Mouse (Mus musculus): Measurements from ENCODE around the gene Rpl23. TPM values are rescaled to one million over a fixed set of nuclear protein-coding genes. Genes with fewer than 3 reads are reported as not detected.
A peak's percentile ranks its signal among the peaks of the same experiment; 100 is the strongest.

Gene Rpl23
- polyA plus RNA-seq, 1 experiment from 2014 or later, result 491 TPM

- H3K4me1 ChIP-seq (ENCODE audit: control insufficient read depth, insufficient read depth, low read length), result peaks cover 36% of the 10 kb centered on the region
- no peak overlapping the region for H3K9ac ChIP-seq (ENCODE audit: low read depth, low read length)
- no peak overlapping the region for H3K4me2 ChIP-seq (ENCODE audit: low read depth, low read length)
- H3K27me3 ChIP-seq (replicated peaks; ENCODE audit: control insufficient read depth, insufficient read depth, low read length), result no peaks in the 10 kb centered on the region
- H3K27ac ChIP-seq (ENCODE audit: low read length), result no peak overlapping the region
- WGBS, result 67% methylated on average over 6 of the region's 6 CpGs
- H3K36me3 ChIP-seq (ENCODE audit: control insufficient read depth, insufficient read depth, low read length), result peaks cover 17% of the 10 kb centered on the region
- H3K9me3 ChIP-seq (ENCODE audit: control insufficient read depth, low read length), result no peaks in the 10 kb centered on the region
- ATAC-seq, result no peak
- no peak overlapping the region for H3K4me3 ChIP-seq (ENCODE audit: low read length)
Observed at GRCm38 (mm10) chr11:97824895-97825294, 42.7 kb upstream of the Rpl23 start.

DNA sequence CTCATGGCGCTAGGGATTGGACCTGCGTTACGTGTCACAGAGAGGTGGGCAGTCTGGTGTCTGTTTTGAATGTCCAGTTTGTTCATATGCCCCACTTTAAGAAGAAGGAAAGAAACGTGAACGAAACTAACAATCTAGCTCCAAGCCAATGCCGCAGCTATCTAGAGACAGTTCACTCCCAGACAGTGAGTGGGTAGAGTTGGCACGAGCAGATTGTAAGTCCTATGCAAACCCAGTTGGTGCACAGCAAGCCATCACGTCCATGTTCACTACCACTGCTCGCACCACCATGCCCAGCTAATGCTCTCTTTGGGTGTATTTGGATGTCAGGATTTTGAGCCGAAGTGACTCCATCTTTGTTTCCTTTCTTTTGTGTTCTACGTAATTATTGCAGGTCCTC, 41.9 kb upstream of the Rpl23 start:
- ATAC-seq, result no peak
- H3K4me1 ChIP-seq (ENCODE audit: control insufficient read depth, insufficient read depth, low read length), result peaks cover 41% of the 10 kb centered on the region
- H3K27me3 ChIP-seq (replicated peaks; ENCODE audit: control insufficient read depth, insufficient read depth, low read length), result no peaks in the 10 kb centered on the region
- peaks cover 13% of the 10 kb centered on the region for H3K36me3 ChIP-seq (ENCODE audit: control insufficient read depth, insufficient read depth, low read length)
- no peak overlapping the region for H3K27ac ChIP-seq (ENCODE audit: low read length)
- H3K4me2 ChIP-seq (ENCODE audit: low read depth, low read length), result no peak overlapping the region
- 96% methylated on average over 11 of the region's 11 CpGs for WGBS
- no peak overlapping the region for H3K4me3 ChIP-seq (ENCODE audit: low read length)
- no peak overlapping the region for H3K9ac ChIP-seq (ENCODE audit: low read depth, low read length)
- no peaks in the 10 kb centered on the region for H3K9me3 ChIP-seq (ENCODE audit: control insufficient read depth, low read length)

- Histone ChIP-seq H3K36me3 (ENCODE audit: control insufficient read depth, insufficient read depth, low read length) (peaks cover 10% of the 10 kb centered on the region), H3K4me2 (ENCODE audit: low read depth, low read length) (no peak overlapping the region), H3K4me3 (ENCODE audit: low read length) (no peak overlapping the region), H3K4me1 (ENCODE audit: control insufficient read depth, insufficient read depth, low read length) (peaks cover 51% of the 10 kb centered on the region), H3K9ac (ENCODE audit: low read depth, low read length) (no peak overlapping the region), H3K9me3 (ENCODE audit: control insufficient read depth, low read length) (no peaks in the 10 kb centered on the region), H3K27ac (ENCODE audit: low read length) (no peak overlapping the region), H3K27me3 (replicated peaks; ENCODE audit: control insufficient read depth, insufficient read depth, low read length) (no peaks in the 10 kb centered on the region)
- 80% methylated on average over 20 of the region's 20 CpGs for WGBS
- ATAC-seq, result no peak
Observed at GRCm38 (mm10) chr11:97822840-97823603, 40.8 kb upstream of the Rpl23 start.

GRCm38 (mm10) chr11:97821401-97822064, 39.3 kb upstream of the Rpl23 start:
- no peak overlapping the region for H3K4me3 ChIP-seq (ENCODE audit: low read length)
- H3K9ac ChIP-seq (ENCODE audit: low read depth, low read length), result no peak overlapping the region
- H3K27me3 ChIP-seq (replicated peaks; ENCODE audit: control insufficient read depth, insufficient read depth, low read length), result no peaks in the 10 kb centered on the region
- no peaks in the 10 kb centered on the region for H3K9me3 ChIP-seq (ENCODE audit: control insufficient read depth, low read length)
- H3K4me1 ChIP-seq (ENCODE audit: control insufficient read depth, insufficient read depth, low read length), result peaks cover 60% of the 10 kb centered on the region
- 93% methylated on average over 8 of the region's 8 CpGs for WGBS
- H3K36me3 ChIP-seq (ENCODE audit: control insufficient read depth, insufficient read depth, low read length), result peaks cover 10% of the 10 kb centered on the region
- H3K4me2 ChIP-seq (ENCODE audit: low read depth, low read length), result no peak overlapping the region
- no peak for ATAC-seq
- H3K27ac ChIP-seq (ENCODE audit: low read length), result peak overlapping the region; percentile 49; the same call in 1 of the 2 replicates

- Histone ChIP-seq H3K4me3 (ENCODE audit: low read length) (no peak overlapping the region), H3K4me1 (ENCODE audit: control insufficient read depth, insufficient read depth, low read length) (peaks cover 62% of the 10 kb centered on the region), H3K9ac (ENCODE audit: low read depth, low read length) (no peak overlapping the region), H3K4me2 (ENCODE audit: low read depth, low read length) (no peak overlapping the region), H3K27ac (ENCODE audit: low read length) (peak overlapping the region; percentile 49; the same call in 1 of the 2 replicates), H3K36me3 (ENCODE audit: control insufficient read depth, insufficient read depth, low read length) (peaks cover 11% of the 10 kb centered on the region), H3K27me3 (replicated peaks; ENCODE audit: control insufficient read depth, insufficient read depth, low read length) (no peaks in the 10 kb centered on the region), H3K9me3 (ENCODE audit: control insufficient read depth, low read length) (no peaks in the 10 kb centered on the region)
- WGBS, result 41% methylated on average over 4 of the region's 4 CpGs
- ATAC-seq, result peak; percentile 52
Observed at GRCm38 (mm10) chr11:97820840-97821239, 38.6 kb upstream of the Rpl23 start.

GRCm38 (mm10) chr11:97819923-97820322, 37.7 kb upstream of the Rpl23 start:
- no peak overlapping the region for H3K4me2 ChIP-seq (ENCODE audit: low read depth, low read length)
- no peak overlapping the region; the same call in 1 of the 2 replicates for H3K27ac ChIP-seq (ENCODE audit: low read length)
- no peak for ATAC-seq
- H3K27me3 ChIP-seq (replicated peaks; ENCODE audit: control insufficient read depth, insufficient read depth, low read length), result no peaks in the 10 kb centered on the region
- no peak overlapping the region for H3K9ac ChIP-seq (ENCODE audit: low read depth, low read length)
- peaks cover 6% of the 10 kb centered on the region; the same call in 1 of the 2 replicates for H3K36me3 ChIP-seq (ENCODE audit: control insufficient read depth, insufficient read depth, low read length)
- peaks cover 61% of the 10 kb centered on the region for H3K4me1 ChIP-seq (ENCODE audit: control insufficient read depth, insufficient read depth, low read length)
- H3K9me3 ChIP-seq (ENCODE audit: control insufficient read depth, low read length), result no peaks in the 10 kb centered on the region
- 78% methylated on average over 5 of the region's 5 CpGs for WGBS
- H3K4me3 ChIP-seq (ENCODE audit: low read length), result no peak overlapping the region

- Histone ChIP-seq H3K4me2 (ENCODE audit: low read depth, low read length) (no peak overlapping the region), H3K9me3 (ENCODE audit: control insufficient read depth, low read length) (no peaks in the 10 kb centered on the region), H3K27me3 (replicated peaks; ENCODE audit: control insufficient read depth, insufficient read depth, low read length) (no peaks in the 10 kb centered on the region), H3K4me1 (ENCODE audit: control insufficient read depth, insufficient read depth, low read length) (peaks cover 61% of the 10 kb centered on the region), H3K4me3 (ENCODE audit: low read length) (no peak overlapping the region), H3K9ac (ENCODE audit: low read depth, low read length) (no peak overlapping the region), H3K27ac (ENCODE audit: low read length) (peak overlapping the region; percentile 68; the same call in 1 of the 2 replicates), H3K36me3 (ENCODE audit: control insufficient read depth, insufficient read depth, low read length) (peaks cover 6% of the 10 kb centered on the region)
- 61% methylated on average over 4 of the region's 4 CpGs for WGBS
- no peak for ATAC-seq
Observed at GRCm38 (mm10) chr11:97819102-97819501, 36.9 kb upstream of the Rpl23 start.

DNA sequence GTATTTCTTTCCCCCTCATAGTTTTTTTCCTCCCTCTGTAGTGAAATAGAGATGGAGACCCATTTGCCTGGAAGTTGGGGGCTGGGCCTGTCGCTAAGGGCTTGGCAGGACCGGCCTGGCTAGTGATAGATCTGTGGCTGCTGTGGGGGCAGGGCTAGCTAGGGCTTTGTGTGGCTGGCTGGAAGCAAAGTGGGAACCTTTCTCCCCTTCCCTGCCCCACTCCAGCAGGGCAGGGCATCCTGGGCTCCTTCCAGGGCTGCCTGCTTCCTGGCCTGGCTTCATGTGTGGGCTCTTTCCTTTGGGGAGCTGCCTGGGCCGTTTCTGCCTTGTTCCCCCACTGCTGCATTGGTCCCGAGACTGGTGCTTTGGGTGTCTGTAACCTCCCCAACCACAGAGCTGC, 36.3 kb upstream of the Rpl23 start:
- WGBS, result 20% methylated on average over 4 of the region's 4 CpGs
- H3K9me3 ChIP-seq (ENCODE audit: control insufficient read depth, low read length), result no peaks in the 10 kb centered on the region
- H3K4me3 ChIP-seq (ENCODE audit: low read length), result no peak overlapping the region
- no peak overlapping the region for H3K4me2 ChIP-seq (ENCODE audit: low read depth, low read length)
- H3K9ac ChIP-seq (ENCODE audit: low read depth, low read length), result peak overlapping the region; percentile 41
- no peak for ATAC-seq
- H3K27ac ChIP-seq (ENCODE audit: low read length), result peak overlapping the region; percentile 68
- H3K36me3 ChIP-seq (ENCODE audit: control insufficient read depth, insufficient read depth, low read length), result peaks cover 6% of the 10 kb centered on the region
- H3K27me3 ChIP-seq (replicated peaks; ENCODE audit: control insufficient read depth, insufficient read depth, low read length), result no peaks in the 10 kb centered on the region
- peaks cover 66% of the 10 kb centered on the region for H3K4me1 ChIP-seq (ENCODE audit: control insufficient read depth, insufficient read depth, low read length)

DNA sequence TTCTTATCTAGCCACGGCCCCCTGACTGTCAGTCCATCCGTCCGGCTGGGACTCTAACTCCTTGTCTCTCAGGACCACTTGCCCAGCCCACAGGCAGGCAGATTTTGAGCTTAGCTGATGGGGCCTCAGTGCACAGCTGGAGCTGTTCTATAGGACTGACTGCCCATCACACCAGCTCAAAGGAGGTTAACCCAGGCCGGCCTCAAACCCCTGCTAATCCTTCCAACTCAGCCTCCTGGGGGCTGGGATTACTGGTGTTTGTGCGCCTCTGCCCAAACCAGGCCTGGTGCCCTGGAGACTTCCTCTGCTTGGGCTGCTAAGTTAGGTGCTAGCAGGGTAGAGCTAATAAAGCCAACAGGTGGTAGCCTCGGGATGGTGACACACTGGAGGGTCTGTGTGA, 35.8 kb upstream of the Rpl23 start:
- Histone ChIP-seq H3K27me3 (replicated peaks; ENCODE audit: control insufficient read depth, insufficient read depth, low read length) (no peaks in the 10 kb centered on the region), H3K4me3 (ENCODE audit: low read length) (no peak overlapping the region), H3K4me1 (ENCODE audit: control insufficient read depth, insufficient read depth, low read length) (peaks cover 72% of the 10 kb centered on the region), H3K36me3 (ENCODE audit: control insufficient read depth, insufficient read depth, low read length) (peaks cover 3% of the 10 kb centered on the region), H3K27ac (ENCODE audit: low read length) (peak overlapping the region; percentile 68), H3K9me3 (ENCODE audit: control insufficient read depth, low read length) (no peaks in the 10 kb centered on the region), H3K4me2 (ENCODE audit: low read depth, low read length) (no peak overlapping the region), H3K9ac (ENCODE audit: low read depth, low read length) (peak overlapping the region; percentile 41)
- no peak for ATAC-seq
- 52% methylated on average over 6 of the region's 6 CpGs for WGBS
